Mouse (Mus musculus) limb, embryonic 13.5 days (tissue): ENCODE data around the gene Jph4. TPM values are rescaled to one million over a fixed set of nuclear protein-coding genes. Genes with fewer than 3 reads are reported as not detected.

Experiments used
- polyA plus RNA-seq: library from polyadenylated mRNA; unstranded; fragments of >200 nt; fragmentation: Nextera tagmentation; extraction: Ambion mirVana; gene quantifications from 2 replicates; pipeline ENCODE4 v1.2.1, GENCODE M21; 2015

Gene Jph4
- polyA plus RNA-seq, 1 experiment from 2014 or later: 2.2 TPM

Other genes with a start within 250 kb of the Jph4 start
- 8.9 and 12.7 TPM in 2 replicates for gene Homez, start 246.0 kb downstream of the Jph4 start, polyA plus RNA-seq
- 0.60 and 1.6 TPM in 2 replicates for gene Ppp1r3e, start 239.4 kb downstream of the Jph4 start, polyA plus RNA-seq
- gene Bcl2l2, start 233.6 kb downstream of the Jph4 start, polyA plus RNA-seq: 4.0 and 4.4 TPM in 2 replicates
- 0.13 and 0.42 TPM in 2 replicates for gene Gm20521, start 233.5 kb downstream of the Jph4 start, polyA plus RNA-seq
- gene Pabpn1, start 224.4 kb downstream of the Jph4 start, polyA plus RNA-seq: 139 TPM in 2 replicates
- 79.1 and 86.2 TPM in 2 replicates for gene Slc22a17, start 203.8 kb downstream of the Jph4 start, polyA plus RNA-seq
- gene Efs, start 190.8 kb downstream of the Jph4 start, polyA plus RNA-seq: 46.7 and 50.4 TPM in 2 replicates
- gene Il25, start 184.2 kb downstream of the Jph4 start, polyA plus RNA-seq: 0.24 and 0.27 TPM in 2 replicates
- 16.1 and 17.6 TPM in 2 replicates for gene Cmtm5, start 180.7 kb downstream of the Jph4 start, polyA plus RNA-seq
- gene Myh6, start 150.0 kb downstream of the Jph4 start, polyA plus RNA-seq: 1.9 and 2.2 TPM in 2 replicates
- not detected in 2 replicates for gene Gm17428, start 140.0 kb downstream of the Jph4 start, polyA plus RNA-seq
- 23.8 and 24.9 TPM in 2 replicates for gene Myh7, start 122.3 kb downstream of the Jph4 start, polyA plus RNA-seq
- 86.3 and 88.1 TPM in 2 replicates for gene Ngdn, start 101.5 kb downstream of the Jph4 start, polyA plus RNA-seq
- 5.6 and 6.2 TPM in 2 replicates for gene Zfhx2, start 24.6 kb downstream of the Jph4 start, polyA plus RNA-seq
- 22.9 and 24.5 TPM in 2 replicates for gene Thtpa, start 22.2 kb downstream of the Jph4 start, polyA plus RNA-seq
- 13.1 and 13.7 TPM in 2 replicates for gene Ap1g2, start 10.3 kb downstream of the Jph4 start, polyA plus RNA-seq
- 0.67 and 1.3 TPM in 2 replicates for gene Dhrs2, start 105.1 kb upstream of the Jph4 start, polyA plus RNA-seq